Mouse (Mus musculus) lung, postnatal 0 days (tissue): ENCODE results near the gene Ccdc152.

Experiments
- CTCF ChIP-seq: IDR thresholded peaks from 2 replicates; pipeline ENCODE4 v1.5.1; 2016; ENCODE audit warnings: antibody characterized with exemption, mild to moderate bottlenecking
- EP300 ChIP-seq: IDR thresholded peaks from 2 replicates; pipeline ENCODE4 v1.6.1; 2016; ENCODE audit warnings: antibody characterized with exemption, mild to moderate bottlenecking, control low read depth

DNA sequence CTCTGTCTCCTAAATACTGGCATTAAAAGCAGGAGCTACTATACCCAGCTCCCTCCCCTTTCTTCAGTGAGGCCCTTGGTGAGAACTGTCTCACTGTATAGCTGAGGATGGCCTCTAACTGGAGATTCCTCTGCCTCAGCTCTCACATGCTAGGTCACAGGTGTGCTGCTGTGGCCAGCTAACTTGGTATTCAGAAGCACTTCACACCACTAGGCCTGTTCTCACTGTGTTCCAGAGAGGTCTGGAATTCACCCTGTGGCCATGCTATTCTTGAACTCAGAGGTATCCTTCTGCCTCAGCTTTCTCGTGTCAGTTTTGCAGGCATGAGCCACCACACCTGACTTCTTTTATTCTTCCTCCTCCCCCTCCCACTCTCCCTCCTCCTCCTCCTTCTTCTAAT is 30.1 kb downstream of the Ccdc152 start:
- TF ChIP-seq EP300 = no peak
- no peak for TF ChIP-seq CTCF
